Mouse (Mus musculus) neural tube, embryonic 11.5 days (tissue): Measurements from ENCODE around the gene Erbb4. TPM values are rescaled to one million over a fixed set of nuclear protein-coding genes. Genes with fewer than 3 reads are reported as not detected.

Experiments
- ATAC-seq: fragments of 200-750 bp; cut with Nextera tagmentation; 2 replicates; pipeline ENCODE4 v1.8.0; 2017; ENCODE audit warnings: moderate number of reproducible peaks, mild to moderate bottlenecking, moderate TSS enrichment, moderate library complexity; ENCODE audit not compliant: insufficient read depth, low FRiP score, low TSS enrichment
- DNase-seq: peaks from one replicate; pipeline ENCODE4 v3.0.0-alpha.2; 2015; ENCODE audit warnings: low spot score
- H3K27ac ChIP-seq: fragments of 300-500 bp; sonication (generic); 2 replicates; pipeline ENCODE4 v1.5.1; 2014; ENCODE audit warnings: low read depth, mild to moderate bottlenecking, low read length
- H3K27me3 ChIP-seq: fragments of 300-500 bp; sonication (generic); 2 replicates; pipeline ENCODE4 v1.6.1; 2014; ENCODE audit warnings: mild to moderate bottlenecking, low read length, mixed read lengths; ENCODE audit not compliant: control insufficient read depth, insufficient read depth
- H3K36me3 ChIP-seq: fragments of 300-500 bp; sonication (generic); 2 replicates; pipeline ENCODE4 v1.6.1; 2014; ENCODE audit warnings: mild to moderate bottlenecking, low read length, moderate library complexity, mixed read lengths; ENCODE audit not compliant: control insufficient read depth, insufficient read depth
- H3K4me1 ChIP-seq: fragments of 300-500 bp; sonication (generic); 2 replicates; pipeline ENCODE4 v1.6.1; 2014; ENCODE audit warnings: low read length, mixed read lengths; ENCODE audit not compliant: control insufficient read depth, insufficient read depth
- H3K4me2 ChIP-seq: fragments of 300-500 bp; sonication (generic); 2 replicates; pipeline ENCODE4 v1.6.1; 2014; ENCODE audit warnings: low read depth, mild to moderate bottlenecking, moderate library complexity
- H3K4me3 ChIP-seq: fragments of 300-500 bp; sonication (generic); 2 replicates; pipeline ENCODE4 v1.5.1; 2014; ENCODE audit warnings: low read depth, low read length
- H3K9ac ChIP-seq: fragments of 300-500 bp; sonication (generic); 2 replicates; pipeline ENCODE4 v1.6.1; 2014; ENCODE audit warnings: mild to moderate bottlenecking, low read length
- H3K9me3 ChIP-seq: fragments of 300-500 bp; sonication (generic); 2 replicates; pipeline ENCODE4 v1.6.1; 2016; ENCODE audit warnings: low read length; ENCODE audit not compliant: control insufficient read depth
- WGBS: fragments of 180-500 bp; shearing (Covaris S2); extraction: QIAGEN DNeasy Blood & Tissue Kit; methylation state at CpG from one replicate; pipeline ENCODE4 v1.1.7; 2014; 5-methylcytosine and 5-hydroxymethylcytosine counted together
- polyA plus RNA-seq: library from polyadenylated mRNA; unstranded; fragments of >200 nt; fragmentation: Nextera tagmentation; extraction: Ambion mirVana; gene quantifications from 2 replicates; pipeline ENCODE4 v1.2.1, GENCODE M21; 2014

Gene Erbb4
- polyA plus RNA-seq, 1 experiment from 2014 or later = 5.0 TPM

DNA sequence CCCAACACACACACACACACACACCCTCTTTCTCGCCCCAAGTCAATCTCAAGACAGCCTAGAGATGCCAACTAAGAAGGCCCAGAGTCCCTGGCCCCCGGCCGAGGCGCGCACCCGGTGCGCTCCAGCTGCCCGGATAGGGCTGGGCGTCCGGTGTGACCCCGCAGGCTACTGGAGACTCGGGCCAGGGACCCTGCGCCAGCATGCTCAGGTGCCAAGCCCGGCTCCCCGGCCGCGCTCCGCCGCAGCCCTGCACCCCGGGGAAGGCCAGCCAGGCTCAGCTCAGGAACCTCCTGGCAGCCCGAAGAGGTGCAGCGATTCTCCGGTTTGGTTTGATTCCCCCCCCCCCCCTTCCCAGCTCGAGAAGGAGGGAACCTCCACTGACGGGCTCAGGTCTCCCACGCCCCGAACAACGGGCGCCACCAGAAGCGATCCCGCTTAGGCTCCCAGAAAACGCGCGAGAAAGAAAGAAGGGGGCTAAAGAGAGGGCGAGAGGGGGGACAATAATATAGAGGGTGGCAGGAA lies 860 bp downstream of the Erbb4 start:
- peak; percentile 37 for DNase-seq
- Histone ChIP-seq H3K27ac (0 out of 2 replicates have a peak overlapping the region, but pooled peaks have one; percentile 23), H3K4me1 (peaks cover 6% of the 10 kb centered on the region), H3K27me3 (0 out of 2 replicates have a peak, but pooled peaks cover 4% of the 10 kb centered on the region), H3K9me3 (no peaks in the 10 kb centered on the region), H3K4me2 (peak overlapping the region; percentile 97), H3K36me3 (no peaks in the 10 kb centered on the region), H3K4me3 (peak overlapping the region; percentile 77), H3K9ac (peak overlapping the region; percentile 54)
- under 1% methylated on average over 34 of the region's 35 CpGs for WGBS
- ATAC-seq = peak; percentile 12; the same call in 1 of the 2 replicates

DNA sequence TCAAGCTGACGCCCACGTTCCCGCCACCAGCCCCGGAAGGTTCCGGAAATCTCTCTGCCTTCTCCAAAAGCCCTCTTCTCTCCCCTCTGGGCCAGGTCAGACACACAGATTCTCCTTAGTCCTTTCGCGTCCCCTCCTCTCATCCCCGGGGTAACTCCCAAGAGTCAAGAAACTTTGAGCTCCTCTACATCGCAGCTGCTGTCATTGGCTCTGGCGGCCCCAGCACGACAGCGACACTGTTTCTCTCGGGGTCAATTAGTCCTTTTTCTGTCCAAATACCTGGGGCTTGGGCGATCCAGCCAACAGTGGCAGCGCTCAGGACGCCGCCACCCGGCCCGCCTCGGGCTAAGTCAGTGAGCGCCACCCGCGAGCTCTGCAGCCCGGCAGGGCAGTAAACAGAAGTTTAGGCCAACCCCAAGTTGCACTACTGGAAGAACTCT lies 1.5 kb downstream of the Erbb4 start:
- peak overlapping the region; percentile 52 for H3K9ac ChIP-seq
- under 1% methylated on average over 24 of the region's 24 CpGs for WGBS
- 0 out of 2 replicates have a peak, but pooled peaks have one; percentile 11 for ATAC-seq

DNA sequence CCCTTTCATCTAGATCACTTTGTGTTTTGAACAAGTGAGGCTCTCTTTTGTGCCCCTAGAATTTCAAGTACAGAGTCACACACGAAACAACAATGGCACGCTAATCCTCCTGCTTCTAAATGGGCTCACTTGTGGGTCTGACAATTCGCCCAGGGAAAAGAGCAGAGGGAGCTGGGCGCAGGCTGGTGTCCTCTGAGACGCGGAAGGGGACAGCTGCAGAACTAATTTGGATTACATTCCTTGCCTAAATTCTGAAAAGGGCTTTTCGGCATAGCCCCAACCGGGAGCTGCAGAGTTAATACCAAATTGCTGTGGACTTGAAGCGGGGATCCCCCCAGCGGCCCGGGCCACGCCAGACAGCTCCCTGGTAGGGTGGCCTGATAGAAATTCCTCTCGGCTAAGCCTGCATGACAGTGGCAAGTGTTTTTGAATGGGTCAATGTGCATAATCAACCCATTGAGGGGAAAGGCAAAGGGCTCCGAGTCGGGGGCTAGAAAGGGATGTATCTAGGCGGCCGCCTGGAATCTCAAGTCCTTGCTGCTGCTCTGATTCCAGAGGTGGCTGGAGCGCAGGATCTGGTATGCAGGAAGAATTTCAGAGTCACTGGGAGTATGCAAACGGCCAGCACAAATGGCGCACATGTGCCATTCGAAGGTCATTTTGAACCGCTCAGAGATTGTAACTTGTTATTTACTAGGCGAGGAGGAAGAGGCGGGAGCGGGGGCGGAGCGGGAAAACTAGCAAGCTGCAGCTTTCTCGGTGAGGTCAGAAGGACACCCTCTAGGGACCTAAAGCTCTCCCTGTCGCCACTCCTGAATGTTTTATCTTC lies 2.2 kb downstream of the Erbb4 start:
- DNase-seq = peak; percentile 75
- WGBS = under 1% methylated on average over 29 of the region's 29 CpGs
- no peaks in the 10 kb centered on the region for H3K9me3 ChIP-seq
- no peaks in the 10 kb centered on the region for H3K36me3 ChIP-seq
- H3K9ac ChIP-seq = peak overlapping the region; percentile 52
- peak overlapping the region; percentile 77 for H3K4me3 ChIP-seq
- 0 out of 2 replicates have a peak, but pooled peaks cover 4% of the 10 kb centered on the region for H3K27me3 ChIP-seq
- peak; percentile 54 for ATAC-seq
- H3K4me2 ChIP-seq = peak overlapping the region; percentile 97
- H3K4me1 ChIP-seq = peaks cover 6% of the 10 kb centered on the region
- 0 out of 2 replicates have a peak overlapping the region, but pooled peaks have one; percentile 44 for H3K27ac ChIP-seq

More for the DNA sequence above, 1.5 kb downstream of the Erbb4 start:
- 0 out of 2 replicates have a peak overlapping the region, but pooled peaks have one; percentile 27 for H3K27ac ChIP-seq
- peaks cover 6% of the 10 kb centered on the region for H3K4me1 ChIP-seq
- no peaks in the 10 kb centered on the region for H3K36me3 ChIP-seq
- peak; percentile 52 for DNase-seq
- H3K4me3 ChIP-seq = peak overlapping the region; percentile 77
- H3K9me3 ChIP-seq = no peaks in the 10 kb centered on the region
- H3K27me3 ChIP-seq = 0 out of 2 replicates have a peak, but pooled peaks cover 4% of the 10 kb centered on the region
- peak overlapping the region; percentile 97 for H3K4me2 ChIP-seq

DNA sequence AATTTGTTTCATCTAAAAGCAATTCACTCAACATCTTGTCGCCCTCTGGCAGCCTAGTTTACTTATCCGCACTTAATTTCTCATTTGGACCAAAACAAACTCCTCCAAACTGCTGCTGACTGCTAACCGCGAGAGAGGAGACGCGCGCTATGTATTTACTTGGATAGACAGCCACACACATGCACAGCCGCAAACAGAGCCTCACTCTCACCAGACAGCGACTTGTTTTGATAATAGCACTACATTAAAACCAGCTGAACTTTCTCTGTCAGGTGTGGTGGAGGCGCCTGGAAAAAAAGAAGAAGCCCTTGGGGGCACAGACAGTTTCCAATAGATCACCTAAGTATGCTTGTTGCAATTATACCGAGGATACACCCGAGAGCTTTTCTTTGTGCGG lies 2.8 kb downstream of the Erbb4 start:
- WGBS = under 1% methylated on average over 13 of the region's 13 CpGs
- H3K36me3 ChIP-seq = no peaks in the 10 kb centered on the region
- H3K9me3 ChIP-seq = no peaks in the 10 kb centered on the region
- 0 out of 2 replicates have a peak, but pooled peaks cover 4% of the 10 kb centered on the region for H3K27me3 ChIP-seq
- H3K4me1 ChIP-seq = peaks cover 6% of the 10 kb centered on the region
- peak overlapping the region; percentile 97 for H3K4me2 ChIP-seq
- H3K4me3 ChIP-seq = peak overlapping the region; percentile 77
- peak overlapping the region; percentile 27; the same call in 1 of the 2 replicates for H3K9ac ChIP-seq
- DNase-seq (peak; percentile 48), ATAC-seq (no peak)
- H3K27ac ChIP-seq = 0 out of 2 replicates have a peak overlapping the region, but pooled peaks have one; percentile 17

DNA sequence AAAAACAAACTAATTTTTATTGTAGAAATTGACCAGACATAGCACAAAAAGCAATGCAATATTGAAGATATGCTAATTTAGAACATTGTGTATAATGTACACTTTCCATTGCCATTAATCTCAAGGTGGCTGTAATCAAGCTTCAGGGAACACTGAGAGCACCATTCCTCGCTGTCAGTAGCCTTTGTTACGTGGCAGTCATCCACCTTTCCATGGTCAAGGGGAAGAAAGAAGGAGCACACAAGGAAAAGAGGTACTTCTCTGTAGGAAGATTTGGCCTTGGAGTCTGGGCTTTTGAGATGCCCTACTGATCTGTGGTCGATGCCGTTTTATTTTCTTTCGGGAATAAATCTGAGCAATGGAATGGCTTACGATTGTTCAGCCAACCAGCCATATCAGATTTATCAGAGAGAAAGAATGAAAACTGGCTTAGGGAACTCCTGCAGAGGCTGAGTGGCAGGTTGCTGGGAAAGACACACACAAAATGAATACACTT lies 4.6 kb downstream of the Erbb4 start:
- Histone ChIP-seq H3K4me3 (no peak overlapping the region), H3K4me2 (no peak overlapping the region)

DNA sequence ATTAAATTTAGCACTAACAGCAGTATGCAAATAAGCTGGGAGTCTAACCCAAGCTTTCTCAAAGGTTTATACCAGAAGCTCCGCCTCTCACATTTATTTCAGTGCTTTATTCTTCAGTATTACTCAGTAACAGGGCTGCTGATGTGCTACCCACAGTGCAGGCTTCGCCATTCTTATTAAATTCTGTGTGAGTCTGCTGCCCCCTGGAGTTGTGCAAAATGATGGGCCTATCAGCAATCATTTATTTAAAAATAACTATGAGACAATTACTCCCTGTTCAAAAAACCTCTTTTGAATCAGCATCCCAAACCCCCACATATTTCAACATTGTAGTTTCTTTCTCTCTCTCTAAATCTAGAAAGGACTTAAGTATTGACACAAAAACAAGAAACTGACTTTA lies 6.2 kb downstream of the Erbb4 start:
- no peaks in the 10 kb centered on the region for H3K9me3 ChIP-seq
- no peak overlapping the region for H3K4me2 ChIP-seq
- H3K27ac ChIP-seq = no peak overlapping the region
- peaks cover 6% of the 10 kb centered on the region for H3K4me1 ChIP-seq
- DNase-seq (no peak), ATAC-seq (no peak)
- no peaks in the 10 kb centered on the region for H3K27me3 ChIP-seq
- H3K9ac ChIP-seq = no peak overlapping the region
- no peak overlapping the region for H3K4me3 ChIP-seq
- WGBS = 78% methylated on average over 2 of the region's 2 CpGs
- H3K36me3 ChIP-seq = no peaks in the 10 kb centered on the region

More for the DNA sequence above, 4.6 kb downstream of the Erbb4 start:
- Histone ChIP-seq H3K36me3 (no peaks in the 10 kb centered on the region), H3K27ac (no peak overlapping the region), H3K4me1 (peaks cover 6% of the 10 kb centered on the region), H3K9ac (no peak overlapping the region), H3K27me3 (0 out of 2 replicates have a peak, but pooled peaks cover 2% of the 10 kb centered on the region), H3K9me3 (no peaks in the 10 kb centered on the region)
- WGBS = 71% methylated on average over 6 of the region's 6 CpGs
- ATAC-seq = no peak
- DNase-seq = no peak

- no peak for DNase-seq
- H3K9ac ChIP-seq = no peak overlapping the region
- WGBS = 57% methylated on average over 3 of the region's 3 CpGs
Measured at GRCm38 (mm10) chr1:69093052-69093451, 14.8 kb downstream of the Erbb4 start.

DNA sequence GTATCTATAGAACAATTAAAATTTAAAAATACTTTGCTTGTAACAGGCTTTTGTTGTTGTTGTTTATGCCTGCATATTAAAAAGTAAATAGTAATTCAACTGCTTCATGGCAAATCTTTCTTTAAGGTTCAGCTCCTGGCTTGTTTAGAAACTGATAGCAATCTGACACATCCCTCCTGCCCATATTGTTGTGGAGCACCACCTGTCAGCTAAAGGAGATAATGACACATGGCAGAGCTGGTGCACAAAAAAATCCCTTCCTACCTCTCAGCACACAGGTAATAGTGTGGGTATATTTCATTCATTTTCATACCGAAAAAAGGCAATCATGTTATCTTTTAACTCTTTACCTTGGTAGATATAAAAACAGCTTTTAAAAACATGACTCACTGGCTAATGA lies 18.5 kb downstream of the Erbb4 start:
- ATAC-seq (no peak), DNase-seq (no peak)
- Histone ChIP-seq H3K4me3 (no peak overlapping the region), H3K4me2 (no peak overlapping the region), H3K36me3 (no peaks in the 10 kb centered on the region), H3K27me3 (no peaks in the 10 kb centered on the region), H3K27ac (no peak overlapping the region), H3K4me1 (no peaks in the 10 kb centered on the region), H3K9ac (no peak overlapping the region), H3K9me3 (no peaks in the 10 kb centered on the region)
- WGBS = 92% methylated on average over 1 of the region's 1 CpGs

More at GRCm38 (mm10) chr1:69093052-69093451, 14.8 kb downstream of the Erbb4 start:
- Histone ChIP-seq H3K27ac (no peak overlapping the region), H3K36me3 (no peaks in the 10 kb centered on the region), H3K27me3 (no peaks in the 10 kb centered on the region), H3K9me3 (no peaks in the 10 kb centered on the region), H3K4me3 (no peak overlapping the region), H3K4me2 (no peak overlapping the region), H3K4me1 (no peaks in the 10 kb centered on the region)
- ATAC-seq = no peak
